Mouse (Mus musculus) stomach, embryonic 15.5 days (tissue): ENCODE data around the gene 1520401A03Rik. TPM values are rescaled to one million over a fixed set of nuclear protein-coding genes. Genes with fewer than 3 reads are reported as not detected.

ENCODE experiments used
- ATAC-seq: fragments of 200-750 bp; cut with Nextera tagmentation; 2 replicates; pipeline ENCODE4 v1.8.0; 2017; ENCODE audit warnings: low read depth, moderate number of reproducible peaks, moderate TSS enrichment; ENCODE audit not compliant: insufficient read depth, low FRiP score
- H3K27ac ChIP-seq: fragments of 300-500 bp; sonication (generic); 2 replicates; pipeline ENCODE4 v1.5.1; 2015; ENCODE audit warnings: mild to moderate bottlenecking, inconsistent platforms
- H3K27me3 ChIP-seq: fragments of 300-500 bp; sonication (generic); replicated peaks from 2 replicates; pipeline ENCODE4 v1.6.1; 2015; ENCODE audit warnings: inconsistent platforms
- H3K36me3 ChIP-seq: fragments of 300-500 bp; sonication (generic); 2 replicates; pipeline ENCODE4 v1.6.1; 2015; ENCODE audit warnings: inconsistent platforms
- H3K4me1 ChIP-seq: fragments of 300-500 bp; sonication (generic); 2 replicates; pipeline ENCODE4 v1.6.1; 2015; ENCODE audit warnings: inconsistent platforms
- H3K4me2 ChIP-seq: fragments of 300-500 bp; sonication (generic); 2 replicates; pipeline ENCODE4 v1.6.1; 2015; ENCODE audit warnings: mild to moderate bottlenecking, inconsistent platforms
- H3K4me3 ChIP-seq: fragments of 300-500 bp; sonication (generic); replicated peaks from 2 replicates; pipeline ENCODE4 v1.5.1; 2015; ENCODE audit warnings: inconsistent platforms
- H3K9ac ChIP-seq: fragments of 300-500 bp; sonication (generic); 2 replicates; pipeline ENCODE4 v1.6.1; 2015; ENCODE audit warnings: inconsistent platforms
- H3K9me3 ChIP-seq: fragments of 300-500 bp; sonication (generic); 2 replicates; pipeline ENCODE4 v1.6.1; 2016; ENCODE audit warnings: inconsistent platforms
- WGBS: fragments of 180-500 bp; shearing (Covaris S2); methylation state at CpG from one replicate; pipeline ENCODE4 v1.1.7; 2015; 5-methylcytosine and 5-hydroxymethylcytosine counted together
- polyA plus RNA-seq: library from polyadenylated mRNA; unstranded; fragments of >200 nt; fragmentation: Nextera tagmentation; extraction: Ambion mirVana; gene quantifications from 2 replicates; pipeline ENCODE4 v1.2.1, GENCODE M21; 2015

The 1520401A03Rik gene
- polyA plus RNA-seq, 1 experiment from 2014 or later, result 0.22 TPM

- 56% methylated on average over 4 of the region's 4 CpGs for WGBS
- Histone ChIP-seq H3K4me2 (peak overlapping the region; percentile 65), H3K27ac (peak overlapping the region; percentile 93), H3K36me3 (no peaks in the 10 kb centered on the region), H3K9ac (no peak overlapping the region), H3K27me3 (no peaks in the 10 kb centered on the region), H3K4me3 (peak overlapping the region; percentile 97), H3K9me3 (no peaks in the 10 kb centered on the region), H3K4me1 (0 out of 2 replicates have a peak, but pooled peaks cover 3% of the 10 kb centered on the region)
- ATAC-seq, result no peak
These were observed 2.9 kb upstream of the 1520401A03Rik start for GRCm38 (mm10) chr17:23725477-23725876.

GRCm38 (mm10) chr17:23721886-23722285, 697 bp downstream of the 1520401A03Rik start:
- Histone ChIP-seq H3K4me3 (no peak overlapping the region), H3K4me2 (no peak overlapping the region), H3K27me3 (no peaks in the 10 kb centered on the region), H3K9ac (no peak overlapping the region), H3K27ac (no peak overlapping the region), H3K36me3 (no peaks in the 10 kb centered on the region), H3K9me3 (no peaks in the 10 kb centered on the region), H3K4me1 (0 out of 2 replicates have a peak, but pooled peaks cover 1% of the 10 kb centered on the region)
- no peak for ATAC-seq
- 78% methylated on average over 2 of the region's 2 CpGs for WGBS

- Histone ChIP-seq H3K9me3 (no peaks in the 10 kb centered on the region), H3K36me3 (no peaks in the 10 kb centered on the region), H3K27me3 (no peaks in the 10 kb centered on the region), H3K4me2 (no peak overlapping the region), H3K9ac (no peak overlapping the region), H3K27ac (no peak overlapping the region), H3K4me1 (no peaks in the 10 kb centered on the region), H3K4me3 (no peak overlapping the region)
- 11% methylated on average over 1 of the region's 1 CpGs for WGBS
- ATAC-seq, result no peak
These were observed 3.1 kb downstream of the 1520401A03Rik start for GRCm38 (mm10) chr17:23719455-23719854.

- no peak overlapping the region for H3K27ac ChIP-seq
- WGBS, result 61% methylated on average over 2 of the region's 2 CpGs
- H3K4me1 ChIP-seq, result no peaks in the 10 kb centered on the region
- no peak overlapping the region for H3K4me2 ChIP-seq
- no peak for ATAC-seq
- no peaks in the 10 kb centered on the region for H3K27me3 ChIP-seq
- no peaks in the 10 kb centered on the region for H3K36me3 ChIP-seq
- H3K9me3 ChIP-seq, result no peaks in the 10 kb centered on the region
- H3K9ac ChIP-seq, result no peak overlapping the region
- H3K4me3 ChIP-seq, result no peak overlapping the region
These were observed 5.6 kb downstream of the 1520401A03Rik start for GRCm38 (mm10) chr17:23717003-23717402.

GRCm38 (mm10) chr17:23706212-23706611, 16.4 kb downstream of the 1520401A03Rik start:
- WGBS, result 3% methylated on average over 3 of the region's 3 CpGs
- 0 out of 2 replicates have a peak, but pooled peaks have one; percentile 58 for ATAC-seq
- no peak overlapping the region for H3K27ac ChIP-seq
- H3K36me3 ChIP-seq, result no peaks in the 10 kb centered on the region
- no peaks in the 10 kb centered on the region for H3K27me3 ChIP-seq
- no peak overlapping the region for H3K4me2 ChIP-seq
- no peaks in the 10 kb centered on the region for H3K4me1 ChIP-seq
- no peak overlapping the region for H3K9ac ChIP-seq
- no peak overlapping the region for H3K4me3 ChIP-seq
- H3K9me3 ChIP-seq, result no peaks in the 10 kb centered on the region

GRCm38 (mm10) chr17:23705525-23706104, 17.0 kb downstream of the 1520401A03Rik start:
- no peaks in the 10 kb centered on the region for H3K4me1 ChIP-seq
- H3K4me2 ChIP-seq, result no peak overlapping the region
- ATAC-seq, result no peak
- no peak overlapping the region for H3K4me3 ChIP-seq
- WGBS, result 76% methylated on average over 7 of the region's 7 CpGs
- H3K27me3 ChIP-seq, result peaks cover 4% of the 10 kb centered on the region; the same call in 1 of the 2 replicates
- no peak overlapping the region for H3K27ac ChIP-seq
- no peak overlapping the region for H3K9ac ChIP-seq
- H3K9me3 ChIP-seq, result no peaks in the 10 kb centered on the region
- H3K36me3 ChIP-seq, result no peaks in the 10 kb centered on the region

- peaks cover 8% of the 10 kb centered on the region for H3K27me3 ChIP-seq
- H3K27ac ChIP-seq, result no peak overlapping the region
- H3K9me3 ChIP-seq, result no peaks in the 10 kb centered on the region
- 0 out of 2 replicates have a peak, but pooled peaks cover 3% of the 10 kb centered on the region for H3K4me1 ChIP-seq
- no peak overlapping the region for H3K9ac ChIP-seq
- no peak for ATAC-seq
- H3K36me3 ChIP-seq, result no peaks in the 10 kb centered on the region
- no peak overlapping the region for H3K4me3 ChIP-seq
- WGBS, result 49% methylated on average over 7 of the region's 7 CpGs
- H3K4me2 ChIP-seq, result no peak overlapping the region
These were observed 17.8 kb downstream of the 1520401A03Rik start for GRCm38 (mm10) chr17:23704741-23705140.

- Histone ChIP-seq H3K27me3 (peaks cover 16% of the 10 kb centered on the region), H3K4me3 (no peak overlapping the region), H3K9me3 (no peaks in the 10 kb centered on the region), H3K9ac (no peak overlapping the region), H3K36me3 (no peaks in the 10 kb centered on the region), H3K4me2 (no peak overlapping the region), H3K27ac (no peak overlapping the region), H3K4me1 (peaks cover 8% of the 10 kb centered on the region; the same call in 1 of the 2 replicates)
- WGBS, result 83% methylated on average over 9 of the region's 9 CpGs
- no peak for ATAC-seq
These were observed 19.3 kb downstream of the 1520401A03Rik start for GRCm38 (mm10) chr17:23703301-23703700.

- peak overlapping the region; percentile 100 for H3K4me2 ChIP-seq
- no peak overlapping the region for H3K27ac ChIP-seq
- H3K9me3 ChIP-seq, result no peaks in the 10 kb centered on the region
- peaks cover 12% of the 10 kb centered on the region; the same call in 1 of the 2 replicates for H3K4me1 ChIP-seq
- H3K27me3 ChIP-seq, result peaks cover 16% of the 10 kb centered on the region
- H3K9ac ChIP-seq, result no peak overlapping the region
- WGBS, result under 1% methylated on average over 27 of the region's 28 CpGs
- ATAC-seq, result peak; percentile 93
- H3K4me3 ChIP-seq, result peak overlapping the region; percentile 63
- H3K36me3 ChIP-seq, result no peaks in the 10 kb centered on the region
These were observed 22.5 kb downstream of the 1520401A03Rik start for GRCm38 (mm10) chr17:23700079-23700478.

- Histone ChIP-seq H3K9me3 (no peaks in the 10 kb centered on the region), H3K4me2 (peak overlapping the region; percentile 100), H3K9ac (peak overlapping the region; percentile 29), H3K27me3 (peaks cover 16% of the 10 kb centered on the region), H3K27ac (no peak overlapping the region), H3K4me1 (peaks cover 16% of the 10 kb centered on the region; the same call in 1 of the 2 replicates), H3K36me3 (no peaks in the 10 kb centered on the region), H3K4me3 (peak overlapping the region; percentile 63)
- WGBS, result under 1% methylated on average over 81 of the region's 101 CpGs
- peak; percentile 11; the same call in 1 of the 2 replicates for ATAC-seq
These were observed 23.2 kb downstream of the 1520401A03Rik start for GRCm38 (mm10) chr17:23699131-23700077.

- H3K36me3 ChIP-seq, result no peaks in the 10 kb centered on the region
- H3K27ac ChIP-seq, result no peak overlapping the region
- H3K27me3 ChIP-seq, result peaks cover 13% of the 10 kb centered on the region
- no peak overlapping the region for H3K4me3 ChIP-seq
- no peak overlapping the region for H3K9ac ChIP-seq
- WGBS, result 17% methylated on average over 3 of the region's 3 CpGs
- no peak for ATAC-seq
- H3K4me1 ChIP-seq, result peaks cover 16% of the 10 kb centered on the region; the same call in 1 of the 2 replicates
- no peaks in the 10 kb centered on the region for H3K9me3 ChIP-seq
- no peak overlapping the region for H3K4me2 ChIP-seq
These were observed 26.8 kb downstream of the 1520401A03Rik start for GRCm38 (mm10) chr17:23695801-23696200.

GRCm38 (mm10) chr17:23694491-23694890, 28.1 kb downstream of the 1520401A03Rik start:
- no peak overlapping the region for H3K4me3 ChIP-seq
- H3K36me3 ChIP-seq, result no peaks in the 10 kb centered on the region
- H3K9me3 ChIP-seq, result no peaks in the 10 kb centered on the region
- WGBS, result 48% methylated on average over 1 of the region's 1 CpGs
- peaks cover 6% of the 10 kb centered on the region; the same call in 1 of the 2 replicates for H3K27me3 ChIP-seq
- H3K27ac ChIP-seq, result no peak overlapping the region
- H3K4me2 ChIP-seq, result no peak overlapping the region
- no peak for ATAC-seq
- H3K9ac ChIP-seq, result no peak overlapping the region
- H3K4me1 ChIP-seq, result peaks cover 13% of the 10 kb centered on the region; the same call in 1 of the 2 replicates
